Mouse (Mus musculus) forebrain, embryonic 15.5 days (tissue): ENCODE data around the gene Ptch1. TPM values are rescaled to one million over a fixed set of nuclear protein-coding genes. Genes with fewer than 3 reads are reported as not detected.

Experiments
- ATAC-seq: fragments of 200-750 bp; cut with Nextera tagmentation; replicated peaks from 2 replicates; pipeline ENCODE4 v1.8.0; 2017; ENCODE audit warnings: mild to moderate bottlenecking, moderate TSS enrichment, moderate library complexity
- H3K27ac ChIP-seq: fragments of 300-500 bp; sonication (generic); replicated peaks from 2 replicates; pipeline ENCODE4 v1.5.1; 2015; ENCODE audit warnings: mild to moderate bottlenecking, inconsistent platforms
- H3K27me3 ChIP-seq: fragments of 300-500 bp; sonication (generic); 2 replicates; pipeline ENCODE4 v1.6.1; 2015; ENCODE audit warnings: inconsistent platforms
- H3K36me3 ChIP-seq: fragments of 300-500 bp; sonication (generic); 2 replicates; pipeline ENCODE4 v1.6.1; 2015; ENCODE audit warnings: mild to moderate bottlenecking, inconsistent platforms
- H3K4me1 ChIP-seq: fragments of 300-500 bp; sonication (generic); 2 replicates; pipeline ENCODE4 v1.6.1; 2015; ENCODE audit warnings: inconsistent platforms
- H3K4me2 ChIP-seq: fragments of 300-500 bp; sonication (generic); replicated peaks from 2 replicates; pipeline ENCODE4 v1.6.1; 2015; ENCODE audit warnings: mild to moderate bottlenecking, inconsistent platforms
- H3K4me3 ChIP-seq: fragments of 300-500 bp; sonication (generic); 2 replicates; pipeline ENCODE4 v1.5.1; 2015; ENCODE audit warnings: mild to moderate bottlenecking, inconsistent platforms
- H3K9ac ChIP-seq: fragments of 300-500 bp; sonication (generic); replicated peaks from 2 replicates; pipeline ENCODE4 v1.6.1; 2015; ENCODE audit warnings: mild to moderate bottlenecking, inconsistent platforms
- H3K9me3 ChIP-seq: fragments of 300-500 bp; sonication (generic); 2 replicates; pipeline ENCODE4 v1.6.1; 2016; ENCODE audit warnings: inconsistent platforms
- WGBS: fragments of 180-500 bp; shearing (Covaris S2); methylation state at CpG from one replicate; pipeline ENCODE4 v1.1.7; 2015; ENCODE audit warnings: mixed read lengths; 5-methylcytosine and 5-hydroxymethylcytosine counted together
- polyA plus RNA-seq: library from polyadenylated mRNA; unstranded; fragments of >200 nt; fragmentation: Nextera tagmentation; extraction: Ambion mirVana; gene quantifications from 2 replicates; pipeline ENCODE4 v1.2.1, GENCODE M21; 2015

The Ptch1 gene
- polyA plus RNA-seq, 1 experiment from 2014 or later: 10.2 TPM

DNA sequence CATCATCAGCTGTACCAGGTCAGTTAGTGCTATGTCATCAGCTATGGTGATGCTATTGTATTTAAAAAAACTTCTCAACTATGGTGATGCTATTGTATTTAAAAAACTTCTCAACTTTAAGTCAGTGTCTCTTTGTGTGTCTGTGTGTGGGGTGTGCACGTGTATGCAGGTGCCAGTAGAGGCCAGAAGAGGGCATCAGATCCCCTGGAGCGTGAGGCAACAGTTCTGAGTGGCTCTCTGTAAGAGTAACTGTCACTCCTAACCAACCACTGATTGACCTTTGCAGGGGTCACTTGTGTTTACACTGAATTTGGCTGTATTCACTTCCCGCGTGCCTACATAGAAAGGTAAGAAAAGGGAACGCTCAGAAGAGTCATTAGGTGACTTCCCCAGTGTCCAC lies 65.6 kb downstream of the Ptch1 start:
- Histone ChIP-seq H3K9ac (no peak overlapping the region), H3K9me3 (no peaks in the 10 kb centered on the region), H3K36me3 (peaks cover 31% of the 10 kb centered on the region), H3K4me3 (no peak overlapping the region), H3K27ac (no peak overlapping the region), H3K4me2 (no peak overlapping the region), H3K4me1 (no peaks in the 10 kb centered on the region), H3K27me3 (no peaks in the 10 kb centered on the region)
- no peak for ATAC-seq
- WGBS: 95% methylated on average over 5 of the region's 5 CpGs

DNA sequence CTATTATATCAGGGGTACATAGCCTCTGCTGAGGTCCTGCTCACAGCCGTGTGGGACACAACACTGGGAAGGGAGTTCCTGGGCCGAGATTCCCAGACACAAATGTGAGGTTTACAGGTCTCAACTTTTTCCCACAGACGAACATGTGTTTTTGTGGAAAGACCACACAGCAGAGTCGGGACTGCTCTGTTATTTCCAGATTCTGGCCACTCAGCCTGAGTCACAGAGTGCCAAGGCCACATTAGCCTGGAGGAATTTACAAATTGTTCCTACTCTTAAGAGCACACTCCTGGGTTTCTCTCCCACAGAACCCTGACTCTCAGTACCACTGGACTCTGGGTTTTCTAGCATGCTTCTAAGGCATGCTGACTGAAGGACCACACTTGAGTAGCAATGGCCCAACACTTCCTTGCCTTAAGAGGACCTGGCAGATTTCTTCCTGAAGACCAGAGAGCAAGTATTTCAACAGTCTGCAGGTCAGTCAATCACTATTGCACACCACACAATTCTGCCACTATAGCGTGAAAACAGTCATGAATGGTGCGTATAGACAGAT lies 66.3 kb downstream of the Ptch1 start:
- ATAC-seq: no peak
- Histone ChIP-seq H3K36me3 (peaks cover 30% of the 10 kb centered on the region), H3K9me3 (no peaks in the 10 kb centered on the region), H3K9ac (no peak overlapping the region), H3K4me2 (no peak overlapping the region), H3K4me3 (no peak overlapping the region), H3K27me3 (no peaks in the 10 kb centered on the region), H3K27ac (no peak overlapping the region), H3K4me1 (no peaks in the 10 kb centered on the region)
- WGBS: 91% methylated on average over 6 of the region's 6 CpGs

DNA sequence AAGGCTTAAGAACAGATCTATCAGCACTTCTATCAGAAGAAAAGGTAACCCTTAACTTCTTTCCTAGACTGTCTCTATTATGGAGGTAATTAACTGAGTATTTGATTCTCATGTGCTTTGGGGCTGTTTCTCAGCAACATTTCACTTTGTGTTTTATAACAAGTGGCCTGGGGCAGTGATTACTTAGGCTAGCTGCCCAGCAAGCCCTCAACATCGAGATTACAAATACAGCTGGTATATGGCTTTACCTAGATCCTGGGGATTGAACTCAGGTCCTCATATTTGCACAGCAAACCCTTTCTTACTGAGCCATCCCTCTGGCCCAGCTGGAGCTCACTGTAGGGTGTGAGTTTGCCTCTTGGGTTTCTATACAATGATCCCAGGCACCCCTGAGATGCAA lies 67.0 kb downstream of the Ptch1 start:
- no peaks in the 10 kb centered on the region for H3K9me3 ChIP-seq
- WGBS: 44% methylated on average over 1 of the region's 1 CpGs
- no peak overlapping the region for H3K4me3 ChIP-seq
- H3K27me3 ChIP-seq: no peaks in the 10 kb centered on the region
- H3K4me2 ChIP-seq: no peak overlapping the region
- no peak for ATAC-seq
- H3K9ac ChIP-seq: no peak overlapping the region
- H3K27ac ChIP-seq: no peak overlapping the region
- no peaks in the 10 kb centered on the region for H3K4me1 ChIP-seq
- peaks cover 23% of the 10 kb centered on the region for H3K36me3 ChIP-seq

DNA sequence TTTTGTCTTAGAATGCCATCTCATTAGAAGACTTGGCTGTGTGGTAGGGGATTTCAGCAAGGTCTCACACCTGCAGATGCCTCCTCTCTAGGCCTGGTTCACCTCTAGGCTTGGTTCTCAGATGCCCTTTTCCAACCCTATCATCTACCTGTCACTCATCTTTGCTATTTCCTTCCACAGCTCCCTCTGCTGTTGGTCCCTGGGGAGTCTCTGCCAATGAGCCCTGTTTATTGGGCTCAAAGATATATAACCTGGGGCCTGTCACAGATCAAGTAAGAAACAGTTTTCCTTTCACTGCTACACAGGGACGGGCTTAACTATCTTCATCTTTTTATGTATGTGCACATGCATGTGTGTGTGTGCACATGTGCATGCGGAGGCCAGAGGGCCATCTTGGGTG lies 71.0 kb downstream of the Ptch1 start:
- ATAC-seq: no peak

DNA sequence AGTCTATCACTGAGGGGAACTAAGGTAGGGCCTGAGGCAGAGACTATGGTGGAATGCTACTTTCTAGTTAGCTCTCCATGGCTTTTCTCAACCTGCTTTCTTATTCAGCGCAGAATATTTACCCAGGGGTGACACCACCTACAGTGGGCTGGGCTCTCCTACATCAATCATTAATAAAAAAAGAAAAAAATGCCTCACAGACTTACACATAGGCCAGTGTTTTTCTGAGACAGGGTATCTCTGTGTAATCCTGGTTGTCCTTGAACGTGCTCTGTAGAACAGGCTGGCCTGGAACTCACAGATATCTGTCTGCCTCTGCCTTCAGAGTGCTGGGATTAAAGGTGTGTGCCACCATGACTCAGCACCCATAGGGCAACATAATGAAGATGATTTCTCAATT lies 73.9 kb downstream of the Ptch1 start:
- no peaks in the 10 kb centered on the region for H3K9me3 ChIP-seq
- no peaks in the 10 kb centered on the region for H3K36me3 ChIP-seq
- no peak overlapping the region for H3K9ac ChIP-seq
- no peak overlapping the region for H3K27ac ChIP-seq
- 86% methylated on average over 2 of the region's 2 CpGs for WGBS
- H3K4me2 ChIP-seq: no peak overlapping the region
- H3K4me3 ChIP-seq: no peak overlapping the region
- no peaks in the 10 kb centered on the region for H3K27me3 ChIP-seq
- peaks cover 12% of the 10 kb centered on the region for H3K4me1 ChIP-seq
- no peak for ATAC-seq

More for the DNA sequence above, 71.0 kb downstream of the Ptch1 start:
- Histone ChIP-seq H3K36me3 (no peaks in the 10 kb centered on the region), H3K27ac (no peak overlapping the region), H3K4me2 (no peak overlapping the region), H3K9me3 (no peaks in the 10 kb centered on the region), H3K9ac (no peak overlapping the region), H3K4me1 (peaks cover under 1% of the 10 kb centered on the region; the same call in 1 of the 2 replicates), H3K27me3 (no peaks in the 10 kb centered on the region), H3K4me3 (no peak overlapping the region)
- 95% methylated on average over 2 of the region's 2 CpGs for WGBS

DNA sequence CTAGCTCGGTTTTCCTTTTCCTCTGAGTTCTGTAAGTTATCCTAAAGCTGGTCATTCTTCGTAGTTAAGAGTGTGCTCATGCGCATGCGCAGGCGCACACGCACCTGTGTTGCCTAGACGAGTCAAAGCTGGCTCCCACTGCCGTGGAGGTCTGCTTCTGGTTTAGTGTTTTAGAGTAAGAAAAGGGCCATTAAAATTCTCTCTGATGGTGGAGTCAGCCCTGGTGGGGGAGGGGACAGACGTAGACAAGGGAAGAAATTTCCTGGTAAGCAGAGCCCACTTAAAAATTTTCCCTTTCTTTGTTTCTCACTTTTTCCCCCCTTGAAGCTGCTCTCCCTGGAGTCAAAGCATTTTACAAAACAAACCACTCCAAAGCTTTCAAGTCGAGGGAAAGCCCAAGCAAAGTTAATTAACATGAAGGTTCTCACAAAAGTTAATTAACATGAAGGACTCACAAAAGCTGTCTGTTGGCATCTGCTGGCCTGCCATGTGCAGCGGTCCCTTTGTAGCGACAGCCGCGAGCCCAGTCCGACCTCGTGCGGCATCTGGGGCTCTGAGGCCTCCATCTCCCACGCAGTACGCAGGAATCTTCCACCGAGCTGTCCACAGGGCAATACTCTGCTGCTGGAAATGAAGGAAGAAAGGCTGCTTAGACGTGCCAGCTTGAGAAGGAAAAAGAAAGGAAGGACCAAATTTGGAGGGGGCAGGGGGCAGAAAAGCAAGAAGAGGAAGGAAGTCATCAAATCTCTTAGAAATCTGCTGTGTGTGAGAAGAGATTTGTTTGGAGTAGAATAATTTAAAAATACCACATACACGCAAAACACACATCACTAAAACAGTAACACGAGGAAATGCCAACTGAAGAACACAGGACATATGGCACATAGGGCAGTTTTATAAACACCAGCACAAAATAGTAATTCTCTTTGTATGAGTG lies 76.5 kb downstream of the Ptch1 start, which contains the start of gene Fancc:
Gene Fancc, minus strand, starts transcription at position 633 of the 937 bp plus-strand sequence.
- no peak within 1 kb of the TSS for H3K27ac ChIP-seq
- no peaks in the 10 kb centered on the region for H3K9me3 ChIP-seq
- ATAC-seq: peak; percentile 78
- H3K36me3 ChIP-seq: no peaks in the 10 kb centered on the region
- H3K4me3 ChIP-seq: peak within 1 kb of the TSS; percentile 17; the same call in 1 of the 2 replicates
- H3K27me3 ChIP-seq: no peaks in the 10 kb centered on the region
- H3K9ac ChIP-seq: no peak within 1 kb of the TSS
- H3K4me2 ChIP-seq: peak within 1 kb of the TSS; percentile 32
- WGBS: 11% methylated on average over 23 of the region's 23 CpGs
- peaks cover 12% of the 10 kb centered on the region for H3K4me1 ChIP-seq

DNA sequence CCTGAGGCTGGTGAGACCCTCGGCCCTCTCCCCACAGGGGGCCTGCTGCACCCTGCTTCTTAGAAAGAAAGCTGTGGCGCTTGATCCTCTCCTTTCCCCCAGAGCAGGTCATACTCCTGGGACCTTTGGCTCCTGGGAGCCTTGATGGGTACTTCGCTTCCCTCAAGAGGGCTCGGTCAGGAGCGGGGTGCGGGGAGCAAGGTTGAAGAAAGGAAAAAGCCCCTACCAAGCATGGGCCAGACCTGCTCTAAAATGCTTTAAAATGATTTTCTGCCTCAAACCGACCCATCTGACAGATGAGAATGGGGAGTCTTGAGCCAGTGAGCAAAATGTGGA lies 85.7 kb downstream of the Ptch1 start:
- peak; percentile 16; the same call in 1 of the 2 replicates for ATAC-seq
- H3K4me1 ChIP-seq: peaks cover 11% of the 10 kb centered on the region
- no peak overlapping the region for H3K4me3 ChIP-seq
- no peak overlapping the region for H3K27ac ChIP-seq
- H3K36me3 ChIP-seq: no peaks in the 10 kb centered on the region
- H3K9ac ChIP-seq: no peak overlapping the region
- no peaks in the 10 kb centered on the region for H3K27me3 ChIP-seq
- H3K9me3 ChIP-seq: no peaks in the 10 kb centered on the region
- 51% methylated on average over 7 of the region's 7 CpGs for WGBS
- no peak overlapping the region for H3K4me2 ChIP-seq

DNA sequence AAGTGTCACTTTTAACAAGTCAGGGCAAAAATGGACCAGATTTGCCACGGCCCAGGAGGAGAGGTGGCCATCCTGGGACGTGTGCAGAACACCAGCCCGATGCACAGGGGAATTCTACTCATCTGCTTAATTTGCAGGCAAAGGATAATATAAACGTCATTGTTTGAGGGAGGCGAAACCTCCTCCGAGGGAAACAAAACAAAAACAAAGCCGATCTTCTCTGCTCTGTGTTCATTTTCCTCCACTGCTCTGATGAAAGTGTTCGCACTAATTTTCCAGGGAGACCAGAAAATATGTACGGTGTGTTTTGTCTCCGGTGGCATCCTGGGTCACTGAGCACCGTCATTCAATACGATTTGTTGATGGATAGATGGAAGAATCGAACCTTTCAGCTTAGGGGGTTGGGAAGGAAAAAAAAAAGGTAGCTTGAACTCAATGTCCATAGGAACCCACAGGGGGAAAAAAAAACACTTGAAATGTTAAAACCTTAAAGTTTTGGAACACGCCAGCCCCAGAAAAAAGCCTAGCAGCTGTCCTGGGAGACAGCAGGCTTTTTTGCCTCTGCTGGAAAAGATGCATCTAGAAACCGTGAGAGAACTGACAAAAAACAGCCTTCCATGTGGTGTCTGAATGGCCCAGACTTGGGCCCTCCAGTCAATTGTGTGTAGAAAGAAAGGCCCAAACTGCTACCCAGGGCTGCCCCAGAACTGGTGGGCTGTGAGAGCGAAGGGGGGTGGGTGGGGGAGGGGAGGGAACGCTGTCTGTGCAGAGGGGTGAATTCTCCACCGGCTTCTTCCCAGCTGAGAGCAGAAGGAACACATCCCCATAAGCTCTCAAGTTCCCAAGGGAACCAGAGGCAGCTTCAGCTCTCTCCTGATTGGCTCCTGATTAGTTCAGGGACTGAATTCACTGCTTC lies 86.3 kb downstream of the Ptch1 start:
- Histone ChIP-seq H3K4me3 (no peak overlapping the region), H3K9me3 (no peaks in the 10 kb centered on the region), H3K36me3 (no peaks in the 10 kb centered on the region), H3K27ac (no peak overlapping the region), H3K4me2 (no peak overlapping the region; the same call in 1 of the 2 replicates), H3K27me3 (no peaks in the 10 kb centered on the region), H3K4me1 (peaks cover 11% of the 10 kb centered on the region), H3K9ac (no peak overlapping the region)
- WGBS: 6% methylated on average over 18 of the region's 18 CpGs
- peak; percentile 58; the same call in 1 of the 2 replicates for ATAC-seq

DNA sequence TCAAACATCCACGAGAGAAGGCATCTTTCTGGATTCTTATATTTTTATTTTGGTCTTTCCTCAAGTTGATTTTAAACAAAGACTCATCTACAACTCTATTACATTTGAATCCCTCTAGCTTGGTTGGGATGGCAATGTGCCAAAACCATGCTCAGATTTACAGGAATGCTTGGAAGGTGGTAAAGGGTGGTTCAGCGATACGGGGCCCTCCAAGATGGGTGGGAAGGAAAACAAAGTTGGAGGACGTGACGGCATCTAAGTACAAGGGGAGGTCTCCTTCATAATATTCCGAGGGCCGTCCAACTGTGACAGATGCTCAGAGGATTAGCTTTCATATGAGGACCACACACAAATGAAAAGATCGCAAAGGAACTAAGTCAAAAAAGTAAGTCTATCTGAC lies 98.0 kb downstream of the Ptch1 start:
- Histone ChIP-seq H3K27me3 (no peaks in the 10 kb centered on the region), H3K27ac (no peak overlapping the region), H3K9ac (no peak overlapping the region), H3K4me1 (no peaks in the 10 kb centered on the region), H3K36me3 (no peaks in the 10 kb centered on the region), H3K4me2 (no peak overlapping the region), H3K4me3 (no peak overlapping the region), H3K9me3 (no peaks in the 10 kb centered on the region)
- 82% methylated on average over 8 of the region's 8 CpGs for WGBS
- no peak for ATAC-seq
